In genomic region chr12:72041238-72041637, GRCm38 (mm10) we compare ENCODE assay signal across 30 mouse cellular contexts. TPM values are rescaled to one million over a fixed set of nuclear protein-coding genes. Genes with fewer than 3 reads are reported as not detected.
"Had no signal": no experiment of that assay in that cellular context is flagged by ENCODE, and none has a peak within 500 bp of the region (broad histone marks: within the 10 kb centered on the region; RNA-seq: fewer than 3 reads in every experiment).

No protein-coding gene starts in this region.

- H3K4me3 ChIP-seq: heart, embryonic 12.5 days; heart, embryonic 13.5 days; heart, embryonic 15.5 days; hindbrain, embryonic 10.5 days; hindbrain, embryonic 12.5 days; hindbrain, embryonic 13.5 days; hindbrain, embryonic 15.5 days; intestine, embryonic 15.5 days; kidney, embryonic 15.5 days; layer of hippocampus, adult 2 months; left cerebral cortex, adult 2 months had no signal

- H3K27ac ChIP-seq: heart, embryonic 13.5 days; heart, embryonic 15.5 days; hindbrain, embryonic 10.5 days; hindbrain, embryonic 12.5 days; hindbrain, embryonic 13.5 days; hindbrain, embryonic 14.5 days; hindbrain, embryonic 15.5 days; hindbrain, postnatal 0 days; intestine, embryonic 15.5 days; kidney, embryonic 15.5 days; kidney, postnatal 0 days; layer of hippocampus, adult 2 months; left cerebral cortex, adult 2 months had no signal

- H3K4me1 ChIP-seq: hindbrain, embryonic 12.5 days; hindbrain, embryonic 13.5 days; hindbrain, embryonic 15.5 days; intestine, embryonic 15.5 days; kidney, embryonic 15.5 days had no signal

- H3K9me3 ChIP-seq: heart, embryonic 15.5 days; hindbrain, embryonic 10.5 days; hindbrain, embryonic 12.5 days; hindbrain, embryonic 13.5 days; intestine, embryonic 15.5 days; kidney, embryonic 15.5 days had no signal

- H3K27me3 ChIP-seq: heart, embryonic 12.5 days; heart, embryonic 13.5 days; heart, embryonic 15.5 days; hindbrain, embryonic 12.5 days; hindbrain, embryonic 13.5 days; hindbrain, embryonic 15.5 days; intestine, embryonic 15.5 days; kidney, embryonic 15.5 days had no signal

- H3K4me2 ChIP-seq: heart, embryonic 12.5 days; heart, embryonic 13.5 days; heart, embryonic 15.5 days; hindbrain, embryonic 12.5 days; hindbrain, embryonic 13.5 days; hindbrain, embryonic 14.5 days; hindbrain, embryonic 15.5 days; intestine, embryonic 15.5 days; kidney, embryonic 15.5 days had no signal

- H3K9ac ChIP-seq: heart, embryonic 12.5 days; heart, embryonic 13.5 days; heart, embryonic 15.5 days; hindbrain, embryonic 12.5 days; hindbrain, embryonic 13.5 days; hindbrain, embryonic 14.5 days; hindbrain, embryonic 15.5 days; intestine, embryonic 15.5 days; kidney, embryonic 15.5 days had no signal

- H3K36me3 ChIP-seq: heart, embryonic 12.5 days; heart, embryonic 13.5 days; heart, embryonic 15.5 days; hindbrain, embryonic 10.5 days; hindbrain, embryonic 12.5 days; hindbrain, embryonic 13.5 days; hindbrain, embryonic 15.5 days; intestine, embryonic 15.5 days; kidney, embryonic 15.5 days had no signal

- DNase-seq: heart, postnatal 10 days; heart, postnatal 14 days; heart, postnatal 36 days; heart, postnatal 4 days; kidney, adult 18-20 months; kidney, adult 2 months; kidney, adult 8-10 months; kidney, adult 9 months; kidney, postnatal 10 days; kidney, postnatal 14 days; kidney, postnatal 25 days; kidney, postnatal 36 days; layer of hippocampus, adult 9-11 months; layer of hippocampus, postnatal 36 days had no signal

RNA-seq across cellular contexts. Expression of gene Gpr135, which starts 29.7 kb away (rescaled TPM):
- total RNA-seq: hematopoietic stem cell, adult 5-6 weeks had no signal
- polyA plus RNA-seq: inflammation-experienced regulatory T-cells, adult 6 months had no signal
